Mouse (Mus musculus) intestine, embryonic 15.5 days (tissue): ENCODE data around the gene Ccdc12. TPM values are rescaled to one million over a fixed set of nuclear protein-coding genes. Genes with fewer than 3 reads are reported as not detected.
A peak's percentile ranks its signal among the peaks of the same experiment; 100 is the strongest.

Experiments
- ATAC-seq: fragments of 200-750 bp; cut with Nextera tagmentation; 2 replicates; pipeline ENCODE4 v1.8.0; 2017; ENCODE audit warnings: moderate TSS enrichment, moderate library complexity
- H3K27ac ChIP-seq: fragments of 300-500 bp; sonication (generic); 2 replicates; pipeline ENCODE4 v1.5.1; 2015; ENCODE audit warnings: mild to moderate bottlenecking, inconsistent platforms
- H3K27me3 ChIP-seq: fragments of 300-500 bp; sonication (generic); replicated peaks from 2 replicates; pipeline ENCODE4 v1.6.1; 2015; ENCODE audit warnings: inconsistent platforms
- H3K36me3 ChIP-seq: fragments of 300-500 bp; sonication (generic); 2 replicates; pipeline ENCODE4 v1.6.1; 2015; ENCODE audit warnings: inconsistent platforms
- H3K4me1 ChIP-seq: fragments of 300-500 bp; sonication (generic); replicated peaks from 2 replicates; pipeline ENCODE4 v1.6.1; 2015; ENCODE audit warnings: inconsistent platforms
- H3K4me2 ChIP-seq: fragments of 300-500 bp; sonication (generic); replicated peaks from 2 replicates; pipeline ENCODE4 v1.6.1; 2015; ENCODE audit warnings: mild to moderate bottlenecking, inconsistent platforms
- H3K4me3 ChIP-seq: fragments of 300-500 bp; sonication (generic); replicated peaks from 2 replicates; pipeline ENCODE4 v1.5.1; 2015; ENCODE audit warnings: inconsistent platforms
- H3K9ac ChIP-seq: fragments of 300-500 bp; sonication (generic); 2 replicates; pipeline ENCODE4 v1.6.1; 2015; ENCODE audit warnings: inconsistent platforms
- H3K9me3 ChIP-seq: fragments of 300-500 bp; sonication (generic); 2 replicates; pipeline ENCODE4 v1.6.1; 2016; ENCODE audit warnings: inconsistent platforms
- WGBS: fragments of 180-500 bp; shearing (Covaris S2); methylation state at CpG from one replicate; pipeline ENCODE4 v1.1.7; 2015; 5-methylcytosine and 5-hydroxymethylcytosine counted together
- polyA plus RNA-seq: library from polyadenylated mRNA; unstranded; fragments of >200 nt; fragmentation: Nextera tagmentation; extraction: Ambion mirVana; gene quantifications from 2 replicates; pipeline ENCODE4 v1.2.1, GENCODE M21; 2015

Gene Ccdc12
- polyA plus RNA-seq, 1 experiment from 2014 or later: 166 TPM

- Histone ChIP-seq H3K9me3 (no peaks in the 10 kb centered on the region), H3K9ac (no peak overlapping the region), H3K27me3 (no peaks in the 10 kb centered on the region), H3K27ac (no peak overlapping the region), H3K4me2 (no peak overlapping the region), H3K4me3 (no peak overlapping the region), H3K36me3 (no peaks in the 10 kb centered on the region), H3K4me1 (peaks cover 9% of the 10 kb centered on the region; the same call in 1 of the 2 replicates)
- no peak for ATAC-seq
- 72% methylated on average over 4 of the region's 4 CpGs for WGBS
Observed at GRCm38 (mm10) chr9:110753773-110754172, 97.5 kb downstream of the Ccdc12 start.

GRCm38 (mm10) chr9:110757816-110758215, 101.5 kb downstream of the Ccdc12 start:
- Histone ChIP-seq H3K4me3 (no peak overlapping the region), H3K9me3 (no peaks in the 10 kb centered on the region), H3K9ac (no peak overlapping the region), H3K36me3 (no peaks in the 10 kb centered on the region), H3K27me3 (no peaks in the 10 kb centered on the region), H3K4me2 (no peak overlapping the region), H3K27ac (no peak overlapping the region), H3K4me1 (peaks cover 4% of the 10 kb centered on the region; the same call in 1 of the 2 replicates)
- no peak for ATAC-seq
- 78% methylated on average over 5 of the region's 5 CpGs for WGBS

GRCm38 (mm10) chr9:110758605-110759004, 102.3 kb downstream of the Ccdc12 start:
- H3K4me2 ChIP-seq: no peak overlapping the region
- no peaks in the 10 kb centered on the region for H3K9me3 ChIP-seq
- ATAC-seq: 0 out of 2 replicates have a peak, but pooled peaks have one; percentile 21
- no peak overlapping the region for H3K9ac ChIP-seq
- H3K36me3 ChIP-seq: no peaks in the 10 kb centered on the region
- 58% methylated on average over 8 of the region's 8 CpGs for WGBS
- H3K27ac ChIP-seq: no peak overlapping the region; the same call in 1 of the 2 replicates
- H3K4me3 ChIP-seq: no peak overlapping the region
- H3K27me3 ChIP-seq: no peaks in the 10 kb centered on the region
- peaks cover 7% of the 10 kb centered on the region; the same call in 1 of the 2 replicates for H3K4me1 ChIP-seq

- Histone ChIP-seq H3K4me2 (no peak overlapping the region), H3K4me3 (no peak overlapping the region), H3K9ac (no peak overlapping the region), H3K9me3 (no peaks in the 10 kb centered on the region), H3K36me3 (no peaks in the 10 kb centered on the region), H3K27me3 (no peaks in the 10 kb centered on the region), H3K27ac (no peak overlapping the region), H3K4me1 (peaks cover 7% of the 10 kb centered on the region; the same call in 1 of the 2 replicates)
- WGBS: 54% methylated on average over 2 of the region's 2 CpGs
- ATAC-seq: 0 out of 2 replicates have a peak, but pooled peaks have one; percentile 40
Observed at GRCm38 (mm10) chr9:110759265-110759664, 103.0 kb downstream of the Ccdc12 start.

GRCm38 (mm10) chr9:110760886-110761285, 104.6 kb downstream of the Ccdc12 start:
- no peak overlapping the region for H3K9ac ChIP-seq
- H3K36me3 ChIP-seq: no peaks in the 10 kb centered on the region
- no peaks in the 10 kb centered on the region for H3K27me3 ChIP-seq
- H3K27ac ChIP-seq: no peak overlapping the region
- H3K4me3 ChIP-seq: no peak overlapping the region
- H3K9me3 ChIP-seq: no peaks in the 10 kb centered on the region
- 77% methylated on average over 8 of the region's 8 CpGs for WGBS
- H3K4me2 ChIP-seq: no peak overlapping the region
- no peak for ATAC-seq
- peaks cover 14% of the 10 kb centered on the region; the same call in 1 of the 2 replicates for H3K4me1 ChIP-seq

Other genes with a start within 250 kb of the Ccdc12 start
- 12.2 and 15.6 TPM in 2 replicates for gene Ptpn23, start 248.3 kb upstream of the Ccdc12 start, polyA plus RNA-seq
- gene Ngp, start 236.8 kb upstream of the Ccdc12 start, polyA plus RNA-seq: 5.3 and 10.7 TPM in 2 replicates
- gene Klhl18, start 179.8 kb upstream of the Ccdc12 start, polyA plus RNA-seq: 7.2 and 8.5 TPM in 2 replicates
- 0.72 and 0.79 TPM in 2 replicates for gene Kif9, start 179.5 kb upstream of the Ccdc12 start, polyA plus RNA-seq
- gene Setd2, start 123.9 kb upstream of the Ccdc12 start, polyA plus RNA-seq: 24.7 and 25.3 TPM in 2 replicates
- 27.0 and 29.0 TPM in 2 replicates for gene Nradd, start 32.1 kb upstream of the Ccdc12 start, polyA plus RNA-seq
- gene Nbeal2, start 2.3 kb upstream of the Ccdc12 start, polyA plus RNA-seq: 3.6 and 4.9 TPM in 2 replicates
- 0.53 and 0.58 TPM in 2 replicates for gene Myl3, start 85.4 kb downstream of the Ccdc12 start, polyA plus RNA-seq
- 21.6 and 23.6 TPM in 2 replicates for gene Pth1r, start 90.6 kb downstream of the Ccdc12 start, polyA plus RNA-seq
- not detected in 2 replicates for gene Prss42, start 141.7 kb downstream of the Ccdc12 start, polyA plus RNA-seq
- gene Prss44, start 157.5 kb downstream of the Ccdc12 start, polyA plus RNA-seq: not detected in 2 replicates
- gene Prss43, start 170.2 kb downstream of the Ccdc12 start, polyA plus RNA-seq: not detected in 2 replicates
- not detected in 2 replicates for gene Prss45, start 178.1 kb downstream of the Ccdc12 start, polyA plus RNA-seq
- gene Prss46, start 188.0 kb downstream of the Ccdc12 start, polyA plus RNA-seq: not detected in 2 replicates
- gene Prss50, start 201.5 kb downstream of the Ccdc12 start, polyA plus RNA-seq: 0.19 and 0.59 TPM in 2 replicates
- gene Als2cl, start 223.4 kb downstream of the Ccdc12 start, polyA plus RNA-seq: 6.1 and 6.5 TPM in 2 replicates
- 2.1 and 2.5 TPM in 2 replicates for gene Tmie, start 223.6 kb downstream of the Ccdc12 start, polyA plus RNA-seq